Mouse (Mus musculus): ENCODE results near the gene Ddias. TPM values are rescaled to one million over a fixed set of nuclear protein-coding genes. Genes with fewer than 3 reads are reported as not detected.

Ddias gene
- polyA plus RNA-seq, 2 experiments: 4.0 to 11.4 TPM

GRCm38 (mm10) chr7:92819656-92820055 lies 54.4 kb downstream of the Ddias start:
- no peaks in the 10 kb centered on the region for H3K36me3 ChIP-seq (replicated peaks; ENCODE audit: control insufficient read depth, insufficient read depth, low read depth)
- no peak for ATAC-seq (ENCODE audit: insufficient read depth)
- no peak overlapping the region for H3K4me3 ChIP-seq (ENCODE audit: insufficient read depth in 1 of 2, low read depth in 2 of 2, low read length in 2 of 2)
- no peak overlapping the region for H3K4me2 ChIP-seq (ENCODE audit: low read depth)
- TF ChIP-seq EP300 (IDR thresholded peaks at IDR 0.05; ENCODE audit: low read depth): no peak
- no peak for TF ChIP-seq CTCF (IDR thresholded peaks at IDR 0.05; ENCODE audit: low read depth)
- no peaks in the 10 kb centered on the region for H3K27me3 ChIP-seq (ENCODE audit: control insufficient read depth, insufficient read depth, low read length)
- no peak overlapping the region for H3K27ac ChIP-seq
- H3K4me1 ChIP-seq (replicated peaks; ENCODE audit: control insufficient read depth in 2 of 2, insufficient read depth in 2 of 2, low read length in 1 of 2): no peaks in the 10 kb centered on the region
- H3K9me3 ChIP-seq (ENCODE audit: control insufficient read depth, low read length): no peaks in the 10 kb centered on the region
- DNase-seq (ENCODE audit: low read depth in 3 of 3, low spot score in 3 of 3): no peak
- 65% methylated on average over 11 of the region's 11 CpGs for WGBS (ENCODE audit: insufficient replicate concordance)
- no peak overlapping the region for H3K9ac ChIP-seq (replicated peaks)

GRCm38 (mm10) chr7:92817886-92818285 lies 56.2 kb downstream of the Ddias start:
- Histone ChIP-seq H3K36me3 (replicated peaks; ENCODE audit: control insufficient read depth, insufficient read depth, low read depth) (no peaks in the 10 kb centered on the region), H3K27ac (no peak overlapping the region), H3K4me2 (ENCODE audit: low read depth) (no peak overlapping the region), H3K4me1 (replicated peaks; ENCODE audit: control insufficient read depth in 2 of 2, insufficient read depth in 2 of 2, low read length in 1 of 2) (no peaks in the 10 kb centered on the region), H3K4me3 (ENCODE audit: insufficient read depth in 1 of 2, low read depth in 2 of 2, low read length in 2 of 2) (no peak overlapping the region), H3K27me3 (ENCODE audit: control insufficient read depth, insufficient read depth, low read length) (no peaks in the 10 kb centered on the region), H3K9me3 (ENCODE audit: control insufficient read depth, low read length) (no peaks in the 10 kb centered on the region), H3K9ac (replicated peaks) (no peak overlapping the region)
- no peak for ATAC-seq (ENCODE audit: insufficient read depth)
- DNase-seq (ENCODE audit: low read depth in 3 of 3, low spot score in 3 of 3): peak in 1 of 3 experiments; percentile 6
- 68% methylated on average over 9 of the region's 9 CpGs for WGBS (ENCODE audit: insufficient replicate concordance)
- TF ChIP-seq EP300 (IDR thresholded peaks at IDR 0.05; ENCODE audit: low read depth): no peak
- TF ChIP-seq CTCF (IDR thresholded peaks at IDR 0.05; ENCODE audit: low read depth): no peak

- no peak for TF ChIP-seq CTCF (IDR thresholded peaks at IDR 0.05; ENCODE audit: low read depth)
- no peak for TF ChIP-seq EP300 (IDR thresholded peaks at IDR 0.05; ENCODE audit: low read depth)
- Histone ChIP-seq H3K4me2 (ENCODE audit: low read depth) (no peak overlapping the region), H3K27ac (no peak overlapping the region), H3K27me3 (ENCODE audit: control insufficient read depth, insufficient read depth, low read length) (no peaks in the 10 kb centered on the region), H3K9ac (replicated peaks) (no peak overlapping the region), H3K4me1 (replicated peaks; ENCODE audit: control insufficient read depth in 2 of 2, insufficient read depth in 2 of 2, low read length in 1 of 2) (no peaks in the 10 kb centered on the region), H3K9me3 (ENCODE audit: control insufficient read depth, low read length) (no peaks in the 10 kb centered on the region), H3K4me3 (ENCODE audit: insufficient read depth in 1 of 2, low read depth in 2 of 2, low read length in 2 of 2) (no peak overlapping the region), H3K36me3 (replicated peaks; ENCODE audit: control insufficient read depth, insufficient read depth, low read depth) (no peaks in the 10 kb centered on the region)
- WGBS (ENCODE audit: insufficient replicate concordance): 37% methylated on average over 2 of the region's 2 CpGs
- ATAC-seq (ENCODE audit: insufficient read depth) (no peak), DNase-seq (ENCODE audit: low read depth in 3 of 3, low spot score in 3 of 3) (no peak)
These were observed 56.8 kb downstream of the Ddias start for GRCm38 (mm10) chr7:92817242-92817641.

GRCm38 (mm10) chr7:92811667-92812279 lies 62.3 kb downstream of the Ddias start:
- H3K4me2 ChIP-seq (ENCODE audit: low read depth): no peak overlapping the region
- ATAC-seq (ENCODE audit: insufficient read depth): no peak
- no peak for TF ChIP-seq CTCF (IDR thresholded peaks at IDR 0.05; ENCODE audit: low read depth)
- TF ChIP-seq EP300 (IDR thresholded peaks at IDR 0.05; ENCODE audit: low read depth): no peak
- no peak overlapping the region for H3K27ac ChIP-seq
- WGBS (ENCODE audit: insufficient replicate concordance): 70% methylated on average over 7 of the region's 7 CpGs
- no peak for DNase-seq (ENCODE audit: low read depth in 3 of 3, low spot score in 3 of 3)
- H3K36me3 ChIP-seq (replicated peaks; ENCODE audit: control insufficient read depth, insufficient read depth, low read depth): no peaks in the 10 kb centered on the region
- no peaks in the 10 kb centered on the region for H3K9me3 ChIP-seq (ENCODE audit: control insufficient read depth, low read length)
- no peaks in the 10 kb centered on the region for H3K4me1 ChIP-seq (replicated peaks; ENCODE audit: control insufficient read depth in 2 of 2, insufficient read depth in 2 of 2, low read length in 1 of 2)
- no peak overlapping the region for H3K9ac ChIP-seq (replicated peaks)
- H3K27me3 ChIP-seq (ENCODE audit: control insufficient read depth, insufficient read depth, low read length): no peaks in the 10 kb centered on the region
- H3K4me3 ChIP-seq (ENCODE audit: insufficient read depth in 1 of 2, low read depth in 2 of 2, low read length in 2 of 2): no peak overlapping the region

Other genes starting within 250 kb of the Ddias start
- 0.10 and 0.19 TPM in 2 replicates for gene Ankrd42, start 237.1 kb downstream of the Ddias start, polyA plus RNA-seq (2012; rRNA removed)
- gene Ankrd42, start 237.1 kb downstream of the Ddias start, polyA plus RNA-seq (2014; fragmentation: Nextera tagmentation; extraction: Ambion mirVana): 0.38 and 0.51 TPM in 2 replicates
- 7.9 and 11.9 TPM in 2 replicates for gene Pcf11, start 204.3 kb downstream of the Ddias start, polyA plus RNA-seq (2012; rRNA removed)
- gene Pcf11, start 204.3 kb downstream of the Ddias start, polyA plus RNA-seq (2014; fragmentation: Nextera tagmentation; extraction: Ambion mirVana): 8.0 and 8.4 TPM in 2 replicates
- gene Rab30, start 132.6 kb downstream of the Ddias start, polyA plus RNA-seq (2012; rRNA removed): 1.0 and 1.9 TPM in 2 replicates
- gene Rab30, start 132.6 kb downstream of the Ddias start, polyA plus RNA-seq (2014; fragmentation: Nextera tagmentation; extraction: Ambion mirVana): 6.8 and 7.6 TPM in 2 replicates
- 12.4 and 13.1 TPM in 2 replicates for gene Prcp, start 223 bp upstream of the Ddias start, polyA plus RNA-seq (2012; rRNA removed)
- gene Prcp, start 223 bp upstream of the Ddias start, polyA plus RNA-seq (2014; fragmentation: Nextera tagmentation; extraction: Ambion mirVana): 18.0 and 18.8 TPM in 2 replicates
- gene Fam181b, start 205.6 kb upstream of the Ddias start, polyA plus RNA-seq (2012; rRNA removed): 0.06 TPM in 2 replicates
- not detected in 2 replicates for gene Fam181b, start 205.6 kb upstream of the Ddias start, polyA plus RNA-seq (2014; fragmentation: Nextera tagmentation; extraction: Ambion mirVana)